Mouse (Mus musculus): ENCODE results near the gene Pon3.

GRCm38 (mm10) chr6:5238799-5239198, 17.3 kb downstream of the Pon3 start:
- TF ChIP-seq CTCF (IDR thresholded peaks at IDR 0.05; ENCODE audit: borderline replicate concordance, control insufficient read depth, extremely low read depth, insufficient read depth, low read length, poor library complexity) (no peak), POLR2A (IDR thresholded peaks at IDR 0.05; ENCODE audit: control insufficient read depth, extremely low read depth, insufficient read depth, low read length, poor library complexity) (no peak)
